14 mouse cellular contexts compared by ENCODE assay signal in genomic region chr7:44271309-44271708, GRCm38 (mm10). TPM values are rescaled to one million over a fixed set of nuclear protein-coding genes. Genes with fewer than 3 reads are reported as not detected.
DNase-seq lines count a peak whose midpoint lies in the region; ATAC-seq and TF ChIP-seq lines count a peak whose summit lies in the region.
"Had no signal": no experiment of that assay in that cellular context is flagged by ENCODE, and none has a peak within 500 bp of the region (broad histone marks: within the 10 kb centered on the region; RNA-seq: fewer than 3 reads in every experiment).

No protein-coding gene starts in this region.

- H3K27me3 ChIP-seq in kidney, postnatal 0 days (ENCODE audit: insufficient read depth, low read length), result no peaks in the 10 kb centered on the region
- no peaks in the 10 kb centered on the region for H3K27me3 ChIP-seq in kidney, adult 2 months (replicated peaks; ENCODE audit: control insufficient read depth, insufficient read depth, low read length)
- H3K27me3 ChIP-seq in midbrain, embryonic 16.5 days (ENCODE audit: control insufficient read depth, insufficient read depth, low read depth, low read length), result no peaks in the 10 kb centered on the region

- H3K27ac ChIP-seq in kidney, postnatal 0 days, result no peak overlapping the region
- no peak overlapping the region for H3K27ac ChIP-seq in kidney, adult 2 months (ENCODE audit: insufficient read depth, low read depth, low read length)
- no peak overlapping the region for H3K27ac ChIP-seq in midbrain, embryonic 16.5 days (ENCODE audit: low read length)
- H3K27ac ChIP-seq: liver, embryonic 15.5 days had no signal

- H3K4me1 ChIP-seq in kidney, postnatal 0 days (replicated peaks; ENCODE audit: insufficient read depth, low read length), result no peaks in the 10 kb centered on the region
- no peaks in the 10 kb centered on the region for H3K4me1 ChIP-seq in kidney, adult 2 months (ENCODE audit: control insufficient read depth, insufficient read depth, low read length)
- H3K4me1 ChIP-seq in midbrain, embryonic 16.5 days (ENCODE audit: control insufficient read depth, insufficient read depth, low read length), result no peaks in the 10 kb centered on the region
- H3K4me1 ChIP-seq: liver, embryonic 15.5 days had no signal

- ATAC-seq in CD4-positive, CD25-positive, alpha-beta regulatory T cell, adult 4 months, result no peak
- no peak for ATAC-seq in kidney, postnatal 0 days (replicated peaks; ENCODE audit: low FRiP score, low read depth)
- 0 out of 2 replicates have a peak, but pooled peaks have one; percentile 61 for ATAC-seq in midbrain, embryonic 16.5 days

- peak; percentile 49 for DNase-seq in CD4-positive, CD25-positive, alpha-beta regulatory T cell, adult 2 months (ENCODE audit: low read depth, low spot score)
- DNase-seq in kidney, postnatal 0 days (ENCODE audit: low spot score), result peak; percentile 15
- DNase-seq in kidney, adult 2 months, result no peak
- DNase-seq in MEL-GATA-1-ER (ENCODE audit: extremely low read depth, low read depth), result peak; percentile 49
- DNase-seq in heart, postnatal 25 days (ENCODE audit: low spot score), result no peak
- no peak for DNase-seq in left cerebral cortex, adult 11 months (ENCODE audit: low spot score)
- DNase-seq: kidney, postnatal 36 days had no signal

- no peak overlapping the region for H3K9ac ChIP-seq in kidney, postnatal 0 days (ENCODE audit: low read depth, low read length)
- no peak overlapping the region for H3K9ac ChIP-seq in midbrain, embryonic 16.5 days (ENCODE audit: low read depth, low read length)
- H3K9ac ChIP-seq: liver, embryonic 15.5 days had no signal

- WGBS in kidney, postnatal 0 days, result 75% methylated on average over 2 of the region's 2 CpGs
- 67% methylated on average over 2 of the region's 2 CpGs for WGBS in kidney, adult 2 months
- WGBS in midbrain, embryonic 16.5 days, result 70% methylated on average over 2 of the region's 2 CpGs

- no peak for TF ChIP-seq POLR2A in kidney, adult 2 months (IDR thresholded peaks at IDR 0.05; ENCODE audit: low read depth, low read length)

- H3K9me3 ChIP-seq in kidney, postnatal 0 days (replicated peaks; ENCODE audit: low read length), result no peaks in the 10 kb centered on the region
- H3K9me3 ChIP-seq in midbrain, embryonic 16.5 days (replicated peaks; ENCODE audit: control insufficient read depth, low read length, poor library complexity, severe bottlenecking), result no peaks in the 10 kb centered on the region
- H3K9me3 ChIP-seq: liver, embryonic 15.5 days had no signal

- intact Hi-C loops in heart, postnatal 25 days (cut with DNase I), result no loop called here

- no peak for TF ChIP-seq CTCF in kidney, postnatal 0 days (IDR thresholded peaks at IDR 0.05; ENCODE audit: low read depth)
- TF ChIP-seq CTCF in kidney, adult 2 months (conservative IDR thresholded peaks at IDR 0.05; ENCODE audit: insufficient read depth, insufficient read length, low read depth, low read length), result no peak

- H3K4me2 ChIP-seq in kidney, postnatal 0 days (ENCODE audit: low read length), result no peak overlapping the region
- H3K4me2 ChIP-seq in midbrain, embryonic 16.5 days (ENCODE audit: low read length), result no peak overlapping the region
- H3K4me2 ChIP-seq: liver, embryonic 15.5 days had no signal

- no peak overlapping the region for H3K4me3 ChIP-seq in kidney, postnatal 0 days (replicated peaks; ENCODE audit: low read depth, low read length)
- H3K4me3 ChIP-seq in kidney, adult 2 months (ENCODE audit: insufficient read depth, low read depth, low read length), result no peak overlapping the region
- no peak overlapping the region for H3K4me3 ChIP-seq in midbrain, embryonic 16.5 days (ENCODE audit: low read depth, low read length)
- H3K4me3 ChIP-seq: liver, embryonic 15.5 days had no signal

- H3K36me3 ChIP-seq in kidney, postnatal 0 days (ENCODE audit: insufficient read depth, low read length), result no peaks in the 10 kb centered on the region
- H3K36me3 ChIP-seq in kidney, adult 2 months (ENCODE audit: control insufficient read depth, insufficient read depth, low read length), result no peaks in the 10 kb centered on the region
- H3K36me3 ChIP-seq in midbrain, embryonic 16.5 days (ENCODE audit: control insufficient read depth, insufficient read depth, low read length), result no peaks in the 10 kb centered on the region
- H3K36me3 ChIP-seq: liver, embryonic 15.5 days had no signal

RNA-seq across cellular contexts. Expression of gene Gm15517, which starts 10.1 kb away (rescaled TPM):
- polyA plus RNA-seq in CD4-positive, CD25-positive, alpha-beta regulatory T cell, adult 4 months (2017; shearing (Covaris generic)), result not detected
- not detected in 2 replicates for polyA plus RNA-seq in kidney, postnatal 0 days (2015; fragmentation: Nextera tagmentation; extraction: Ambion mirVana)
- polyA plus RNA-seq in kidney, adult 2 months (2012; rRNA removed), result not detected in 2 replicates
- not detected in 2 replicates for polyA plus RNA-seq in midbrain, embryonic 16.5 days (2015; fragmentation: Nextera tagmentation; extraction: Ambion mirVana)
- total RNA-seq in heart, postnatal 25 days (2021), result not detected
- total RNA-seq: gastrocnemius, postnatal 4 days; hematopoietic stem cell, adult 5-6 weeks; megakaryocyte-erythroid progenitor cell, adult 5-6 weeks had no signal
- polyA plus RNA-seq: cortical plate, adult 2 months; liver, embryonic 15.5 days had no signal

RNA-seq across cellular contexts. Expression of gene Acp4, which starts 14.1 kb away (rescaled TPM):
- polyA plus RNA-seq in CD4-positive, CD25-positive, alpha-beta regulatory T cell, adult 4 months (2017; shearing (Covaris generic)), result not detected
- not detected in 2 replicates for polyA plus RNA-seq in kidney, postnatal 0 days (2015; fragmentation: Nextera tagmentation; extraction: Ambion mirVana)
- not detected in 2 replicates for polyA plus RNA-seq in kidney, adult 2 months (2012; rRNA removed)
- 0.14 TPM in 1 of 2 replicates, not detected in the other for polyA plus RNA-seq in midbrain, embryonic 16.5 days (2015; fragmentation: Nextera tagmentation; extraction: Ambion mirVana)
- total RNA-seq in heart, postnatal 25 days (2021), result not detected
- total RNA-seq: gastrocnemius, postnatal 4 days; megakaryocyte-erythroid progenitor cell, adult 5-6 weeks had no signal
- polyA plus RNA-seq: cortical plate, adult 2 months had no signal

RNA-seq across cellular contexts. Expression of gene 2410002F23Rik, which starts 24.8 kb away (rescaled TPM):
- polyA plus RNA-seq in CD4-positive, CD25-positive, alpha-beta regulatory T cell, adult 4 months (2017; shearing (Covaris generic)), result 100 to 1,000 TPM; 101 to 192 TPM
- polyA plus RNA-seq in kidney, postnatal 0 days (2015; fragmentation: Nextera tagmentation; extraction: Ambion mirVana), result 125 and 133 TPM in 2 replicates
- polyA plus RNA-seq in kidney, adult 2 months (2012; rRNA removed), result 39.4 and 47.9 TPM in 2 replicates
- polyA plus RNA-seq in midbrain, embryonic 16.5 days (2015; fragmentation: Nextera tagmentation; extraction: Ambion mirVana), result 225 and 237 TPM in 2 replicates
- 10 to 100 TPM; 14.1 to 14.5 TPM for total RNA-seq in heart, postnatal 25 days (2021)

RNA-seq across cellular contexts. Expression of gene 1700028J19Rik, which starts 24.8 kb away (rescaled TPM):
- 1 to 10 TPM in 1 of 2 experiments, under 1 TPM in 1; 0.93 to 1.7 TPM for polyA plus RNA-seq in CD4-positive, CD25-positive, alpha-beta regulatory T cell, adult 4 months (2017; shearing (Covaris generic))
- polyA plus RNA-seq in kidney, postnatal 0 days (2015; fragmentation: Nextera tagmentation; extraction: Ambion mirVana), result 5.7 and 6.0 TPM in 2 replicates
- polyA plus RNA-seq in kidney, adult 2 months (2012; rRNA removed), result 27.2 and 32.1 TPM in 2 replicates
- 1.1 and 1.5 TPM in 2 replicates for polyA plus RNA-seq in midbrain, embryonic 16.5 days (2015; fragmentation: Nextera tagmentation; extraction: Ambion mirVana)
- total RNA-seq in heart, postnatal 25 days (2021), result under 1 TPM; 0.31 to 0.56 TPM
- total RNA-seq: hematopoietic stem cell, adult 5-6 weeks; megakaryocyte-erythroid progenitor cell, adult 5-6 weeks had no signal

RNA-seq across cellular contexts. Expression of gene Gm36864, which starts 35.3 kb away (rescaled TPM):
- not detected for polyA plus RNA-seq in CD4-positive, CD25-positive, alpha-beta regulatory T cell, adult 4 months (2017; shearing (Covaris generic))
- not detected in 2 replicates for polyA plus RNA-seq in kidney, postnatal 0 days (2015; fragmentation: Nextera tagmentation; extraction: Ambion mirVana)
- 0.06 TPM in 1 of 2 replicates, not detected in the other for polyA plus RNA-seq in kidney, adult 2 months (2012; rRNA removed)
- not detected in 2 replicates for polyA plus RNA-seq in midbrain, embryonic 16.5 days (2015; fragmentation: Nextera tagmentation; extraction: Ambion mirVana)
- total RNA-seq in heart, postnatal 25 days (2021), result not detected
- total RNA-seq: gastrocnemius, postnatal 4 days; hematopoietic stem cell, adult 5-6 weeks; megakaryocyte-erythroid progenitor cell, adult 5-6 weeks had no signal
- polyA plus RNA-seq: cortical plate, adult 2 months; liver, embryonic 15.5 days had no signal

Comparison
In these comparisons a context has a peak if more than half of its experiments do, and no peak if none do; other contexts are left out.
1. DNase-seq: peak in CD4-positive, CD25-positive, alpha-beta regulatory T cell, adult 2 months (single experiment), kidney, postnatal 0 days (single experiment) and MEL-GATA-1-ER (single experiment); none in kidney, adult 2 months (single experiment), heart, postnatal 25 days (single experiment) and left cerebral cortex, adult 11 months (single experiment).